Mouse (Mus musculus): ENCODE results near the gene Slc29a2. TPM values are rescaled to one million over a fixed set of nuclear protein-coding genes. Genes with fewer than 3 reads are reported as not detected.

Gene Slc29a2
- 8.8 and 11.1 TPM in 2 replicates for polyA plus RNA-seq (2015; fragmentation: Nextera tagmentation; extraction: Ambion mirVana)

DNA sequence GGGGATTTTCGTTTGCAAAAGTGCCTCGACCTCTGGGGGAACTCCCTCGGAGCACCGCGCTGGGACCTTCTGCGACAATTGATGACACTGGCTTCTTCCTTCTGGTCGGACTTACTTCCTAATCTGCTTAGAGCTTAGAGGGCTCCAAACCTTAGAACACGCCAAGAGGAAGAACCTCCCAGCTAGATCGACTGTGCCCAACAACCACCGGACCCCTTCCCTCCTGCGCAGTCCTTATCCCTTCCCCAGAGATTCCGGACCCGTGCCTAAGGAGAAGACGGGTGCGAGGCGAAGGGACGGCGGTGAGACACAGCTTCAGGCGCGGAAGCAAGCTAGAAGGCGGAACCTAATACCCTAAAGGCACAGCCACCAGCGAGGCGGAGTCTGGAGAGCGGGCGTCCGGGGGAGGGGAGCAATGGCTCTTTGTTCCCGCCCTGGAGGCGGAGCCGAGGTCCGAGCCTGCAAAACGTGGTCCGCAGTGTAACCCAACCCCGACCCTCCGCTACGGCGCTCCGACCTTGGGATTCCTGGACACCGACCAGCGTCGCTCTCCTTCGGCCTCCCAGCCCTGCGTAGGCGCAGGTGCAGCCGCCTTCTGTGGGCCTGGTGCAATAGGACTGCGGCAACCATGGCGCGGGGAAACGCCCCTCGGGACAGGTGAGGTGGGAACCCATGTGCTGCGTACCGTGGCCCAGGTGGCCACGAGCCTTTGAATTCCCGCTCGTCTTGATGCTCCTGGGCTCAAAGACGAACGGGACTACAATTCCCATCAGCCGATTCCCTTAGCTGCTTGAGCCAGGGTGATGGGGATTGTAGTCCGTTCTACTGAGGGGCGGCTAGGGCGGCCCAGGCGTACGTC is at the start of gene Slc29a2:
TSS of gene Slc29a2 (plus strand) at position 240 of the 859 bp plus-strand sequence.
- peak; percentile 95 for ATAC-seq (replicated peaks; ENCODE audit: insufficient number of reproducible peaks, insufficient read depth, low FRiP score, low read depth)
- Histone ChIP-seq H3K27ac (peak within 1 kb of the TSS; percentile 94), H3K27me3 (no peaks in the 10 kb centered on the region), H3K9me3 (replicated peaks) (no peaks in the 10 kb centered on the region), H3K36me3 (peaks cover 22% of the 10 kb centered on the region), H3K4me3 (peak within 1 kb of the TSS; percentile 72), H3K4me1 (replicated peaks) (peaks cover 9% of the 10 kb centered on the region), H3K9ac (peak within 1 kb of the TSS; percentile 73), H3K4me2 (peak within 1 kb of the TSS; percentile 90)
- WGBS, result under 1% methylated on average over 62 of the region's 62 CpGs

DNA sequence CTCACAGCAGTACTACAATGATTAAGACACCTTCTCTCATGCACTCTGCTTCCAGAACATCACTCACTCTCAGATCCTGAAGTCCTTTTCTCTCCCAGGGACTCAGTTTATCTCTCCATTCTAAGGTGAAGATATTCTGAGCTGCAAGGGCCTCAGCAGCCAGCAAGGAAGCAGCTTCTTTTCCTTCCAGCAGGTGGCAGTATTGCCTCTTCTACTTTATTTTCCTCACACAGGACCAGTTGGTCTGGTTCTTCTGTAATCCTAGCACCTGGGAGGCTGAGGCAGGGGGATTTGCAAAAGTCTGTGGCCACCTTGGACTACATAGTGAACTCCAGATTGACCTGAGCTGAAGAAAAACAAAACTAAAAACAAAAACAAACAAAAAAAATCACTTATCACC is 41.9 kb upstream of the Slc29a2 start:
- Histone ChIP-seq H3K4me2 (no peak overlapping the region), H3K36me3 (no peaks in the 10 kb centered on the region), H3K9ac (no peak overlapping the region), H3K4me1 (replicated peaks) (no peaks in the 10 kb centered on the region), H3K27me3 (peaks cover 34% of the 10 kb centered on the region), H3K9me3 (replicated peaks) (no peaks in the 10 kb centered on the region), H3K27ac (no peak overlapping the region), H3K4me3 (no peak overlapping the region)
- ATAC-seq (replicated peaks; ENCODE audit: insufficient number of reproducible peaks, insufficient read depth, low FRiP score, low read depth), result no peak

GRCm38 (mm10) chr19:4989013-4989412 is 34.6 kb upstream of the Slc29a2 start:
- no peak overlapping the region for H3K9ac ChIP-seq
- no peak overlapping the region for H3K4me3 ChIP-seq
- H3K36me3 ChIP-seq, result no peaks in the 10 kb centered on the region
- peaks cover 43% of the 10 kb centered on the region for H3K27me3 ChIP-seq
- 2% methylated on average over 13 of the region's 13 CpGs for WGBS
- no peak for ATAC-seq (replicated peaks; ENCODE audit: insufficient number of reproducible peaks, insufficient read depth, low FRiP score, low read depth)
- H3K4me1 ChIP-seq (replicated peaks), result peaks cover 36% of the 10 kb centered on the region
- H3K9me3 ChIP-seq (replicated peaks), result no peaks in the 10 kb centered on the region
- H3K4me2 ChIP-seq, result no peak overlapping the region
- H3K27ac ChIP-seq, result no peak overlapping the region

- H3K4me2 ChIP-seq, result no peak overlapping the region
- no peak overlapping the region for H3K9ac ChIP-seq
- no peak overlapping the region for H3K27ac ChIP-seq
- H3K36me3 ChIP-seq, result no peaks in the 10 kb centered on the region
- 17% methylated on average over 47 of the region's 47 CpGs for WGBS
- no peak overlapping the region for H3K4me3 ChIP-seq
- H3K27me3 ChIP-seq, result peaks cover 37% of the 10 kb centered on the region
- ATAC-seq (replicated peaks; ENCODE audit: insufficient number of reproducible peaks, insufficient read depth, low FRiP score, low read depth), result no peak
- H3K4me1 ChIP-seq (replicated peaks), result peaks cover 36% of the 10 kb centered on the region
- H3K9me3 ChIP-seq (replicated peaks), result no peaks in the 10 kb centered on the region
These were observed 34.0 kb upstream of the Slc29a2 start for GRCm38 (mm10) chr19:4989434-4990255.

GRCm38 (mm10) chr19:4990256-4990625 is 33.4 kb upstream of the Slc29a2 start, which contains the start of gene Npas4:
Gene Npas4, minus strand, starts transcription at chr19:4990316.
- ATAC-seq (replicated peaks; ENCODE audit: insufficient number of reproducible peaks, insufficient read depth, low FRiP score, low read depth), result no peak
- H3K9me3 ChIP-seq (replicated peaks), result no peaks in the 10 kb centered on the region
- WGBS, result 18% methylated on average over 4 of the region's 4 CpGs
- H3K9ac ChIP-seq, result no peak within 1 kb of the TSS
- peaks cover 31% of the 10 kb centered on the region for H3K27me3 ChIP-seq
- H3K27ac ChIP-seq, result no peak within 1 kb of the TSS
- no peaks in the 10 kb centered on the region for H3K36me3 ChIP-seq
- H3K4me3 ChIP-seq, result no peak within 1 kb of the TSS; the same call in 1 of the 2 replicates
- peaks cover 36% of the 10 kb centered on the region for H3K4me1 ChIP-seq (replicated peaks)
- peak within 1 kb of the TSS; percentile 52 for H3K4me2 ChIP-seq

DNA sequence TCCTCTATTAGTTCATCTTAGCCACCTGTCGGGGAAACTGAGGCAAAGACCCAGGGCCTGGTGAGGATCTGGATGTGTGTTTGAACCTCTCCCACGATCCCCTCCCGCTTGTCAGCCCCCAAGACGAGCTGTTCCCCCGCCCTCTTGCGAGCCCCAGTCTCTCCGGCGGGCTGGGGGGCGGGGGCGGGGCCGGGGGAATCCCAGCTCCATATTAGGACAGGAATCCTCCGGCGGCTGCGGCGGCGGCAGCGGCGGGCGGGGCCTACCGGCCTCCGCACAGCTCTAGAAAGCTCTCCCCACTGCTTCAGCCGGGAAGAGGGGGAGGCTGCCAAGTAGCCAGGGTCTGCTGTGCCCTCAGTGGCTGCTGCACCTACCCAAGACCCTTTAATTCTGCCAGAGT is 32.9 kb upstream of the Slc29a2 start:
- Histone ChIP-seq H3K27ac (no peak overlapping the region), H3K9me3 (replicated peaks) (no peaks in the 10 kb centered on the region), H3K36me3 (no peaks in the 10 kb centered on the region), H3K4me1 (replicated peaks) (peaks cover 36% of the 10 kb centered on the region), H3K9ac (no peak overlapping the region), H3K27me3 (peaks cover 30% of the 10 kb centered on the region), H3K4me3 (no peak overlapping the region; the same call in 1 of the 2 replicates), H3K4me2 (peak overlapping the region; percentile 52)
- no peak for ATAC-seq (replicated peaks; ENCODE audit: insufficient number of reproducible peaks, insufficient read depth, low FRiP score, low read depth)
- WGBS, result 1% methylated on average over 21 of the region's 22 CpGs

DNA sequence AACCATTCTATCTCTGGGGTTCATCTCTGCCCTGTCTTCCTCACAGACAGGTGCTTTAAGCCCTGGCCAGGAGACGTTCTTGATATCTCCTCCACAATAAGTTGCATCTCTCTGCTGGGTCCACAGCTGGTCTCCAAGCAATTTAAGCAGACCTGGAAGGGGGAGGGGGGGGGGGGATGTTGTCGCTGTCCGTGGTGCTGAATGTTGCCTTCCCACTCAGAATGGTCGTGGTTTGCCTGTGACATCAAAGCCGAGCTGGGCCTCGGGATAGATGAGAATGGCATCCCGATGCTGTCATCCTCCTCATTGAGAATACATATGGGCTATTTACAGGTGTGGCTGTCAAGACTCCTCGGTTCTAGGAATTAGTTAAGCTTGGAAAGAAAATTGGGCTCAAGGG is 31.3 kb upstream of the Slc29a2 start:
- H3K4me1 ChIP-seq (replicated peaks), result peaks cover 36% of the 10 kb centered on the region
- H3K9ac ChIP-seq, result no peak overlapping the region
- no peak overlapping the region for H3K4me3 ChIP-seq
- ATAC-seq (replicated peaks; ENCODE audit: insufficient number of reproducible peaks, insufficient read depth, low FRiP score, low read depth), result no peak
- 0 out of 2 replicates have a peak overlapping the region, but pooled peaks have one; percentile 23 for H3K4me2 ChIP-seq
- H3K36me3 ChIP-seq, result no peaks in the 10 kb centered on the region
- 8% methylated on average over 8 of the region's 8 CpGs for WGBS
- H3K27me3 ChIP-seq, result peaks cover 23% of the 10 kb centered on the region
- H3K9me3 ChIP-seq (replicated peaks), result no peaks in the 10 kb centered on the region
- peak overlapping the region; percentile 51 for H3K27ac ChIP-seq

DNA sequence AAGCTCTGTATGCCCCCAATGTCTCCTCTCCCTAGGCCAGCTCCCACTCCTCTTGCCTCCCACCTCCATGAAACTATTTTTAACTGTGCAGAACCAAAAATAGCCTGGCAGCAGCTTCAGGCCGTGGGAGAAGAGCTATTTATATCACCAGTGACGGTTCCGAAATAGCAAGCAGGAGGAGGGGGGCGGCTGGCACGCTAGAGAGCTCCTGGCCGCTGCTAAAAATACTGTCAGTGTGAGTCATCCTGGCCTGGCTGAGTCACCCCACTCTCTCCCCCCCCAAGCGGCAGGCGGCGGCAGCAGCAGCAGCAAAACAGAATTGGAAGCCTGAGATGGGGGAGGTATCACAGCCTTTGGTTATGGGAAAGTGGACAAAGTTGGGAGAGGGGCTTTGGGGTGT is 30.8 kb upstream of the Slc29a2 start:
- Histone ChIP-seq H3K9ac (no peak overlapping the region), H3K27me3 (peaks cover 23% of the 10 kb centered on the region), H3K36me3 (no peaks in the 10 kb centered on the region), H3K4me3 (no peak overlapping the region), H3K27ac (peak overlapping the region; percentile 51), H3K4me1 (replicated peaks) (peaks cover 36% of the 10 kb centered on the region), H3K9me3 (replicated peaks) (no peaks in the 10 kb centered on the region), H3K4me2 (0 out of 2 replicates have a peak overlapping the region, but pooled peaks have one; percentile 23)
- WGBS, result under 1% methylated on average over 9 of the region's 9 CpGs
- peak; percentile 94 for ATAC-seq (replicated peaks; ENCODE audit: insufficient number of reproducible peaks, insufficient read depth, low FRiP score, low read depth)

GRCm38 (mm10) chr19:4994043-4994442 is 29.6 kb upstream of the Slc29a2 start:
- Histone ChIP-seq H3K9ac (no peak overlapping the region), H3K4me1 (replicated peaks) (peaks cover 36% of the 10 kb centered on the region), H3K4me3 (no peak overlapping the region), H3K36me3 (no peaks in the 10 kb centered on the region), H3K4me2 (no peak overlapping the region), H3K27ac (no peak overlapping the region), H3K27me3 (peaks cover 23% of the 10 kb centered on the region), H3K9me3 (replicated peaks) (no peaks in the 10 kb centered on the region)
- no peak for ATAC-seq (replicated peaks; ENCODE audit: insufficient number of reproducible peaks, insufficient read depth, low FRiP score, low read depth)
- 59% methylated on average over 5 of the region's 5 CpGs for WGBS

DNA sequence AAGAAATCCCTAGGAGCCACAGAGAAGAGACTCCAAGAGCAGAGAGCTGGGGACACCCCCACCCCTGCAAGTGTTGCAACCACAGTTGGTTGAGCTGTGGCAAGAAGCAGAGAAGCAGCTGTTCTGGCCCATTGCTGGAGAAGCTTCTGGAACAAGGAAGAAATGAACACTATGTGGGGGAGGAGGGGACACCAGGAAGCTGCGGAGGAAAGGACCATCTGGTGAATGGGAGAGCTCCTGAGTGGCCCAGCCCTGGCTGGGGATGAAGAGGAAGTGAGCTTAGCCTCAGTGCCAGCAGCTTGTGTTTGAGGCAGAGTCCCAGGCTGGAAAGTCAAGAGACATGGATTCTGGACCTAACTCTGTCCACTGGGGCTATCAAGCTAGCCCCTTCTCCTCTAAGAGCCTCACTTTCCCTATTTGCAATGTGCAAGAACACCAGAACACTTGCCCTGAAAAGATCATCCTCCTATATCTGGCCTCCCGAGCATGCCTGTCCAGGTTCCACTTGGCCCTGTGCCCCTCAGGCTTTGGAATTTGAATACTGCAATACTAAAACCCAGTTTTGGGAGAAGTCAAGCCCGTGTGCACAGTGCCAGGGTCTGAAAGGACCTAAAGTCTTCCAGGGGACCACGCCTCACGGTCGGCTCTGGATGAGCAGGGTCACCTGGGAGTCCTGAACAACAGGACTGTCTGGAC is 24.1 kb upstream of the Slc29a2 start:
- Histone ChIP-seq H3K9me3 (replicated peaks) (no peaks in the 10 kb centered on the region), H3K27ac (no peak overlapping the region), H3K4me3 (no peak overlapping the region), H3K9ac (no peak overlapping the region), H3K27me3 (no peaks in the 10 kb centered on the region), H3K36me3 (no peaks in the 10 kb centered on the region), H3K4me2 (no peak overlapping the region), H3K4me1 (replicated peaks) (peaks cover 10% of the 10 kb centered on the region)
- 49% methylated on average over 6 of the region's 6 CpGs for WGBS
- ATAC-seq (replicated peaks; ENCODE audit: insufficient number of reproducible peaks, insufficient read depth, low FRiP score, low read depth), result no peak
